Mouse (Mus musculus) embryonic facial prominence, embryonic 14.5 days (tissue): Measurements from ENCODE around the gene Olfr467. TPM values are rescaled to one million over a fixed set of nuclear protein-coding genes. Genes with fewer than 3 reads are reported as not detected.
"Not testable (repeated sequence)": the region's sequence is repeated elsewhere in the genome, so short reads cannot be mapped to it uniquely, and the experiment has no call there.

ENCODE experiments used
- ATAC-seq: fragments of 200-750 bp; cut with Nextera tagmentation; 2 replicates; pipeline ENCODE4 v1.8.0; 2017; ENCODE audit warnings: low read depth, moderate number of reproducible peaks, moderate TSS enrichment
- DNase-seq: peaks from one replicate; pipeline ENCODE4 v3.0.0-alpha.2; 2015; ENCODE audit warnings: low spot score
- H3K27ac ChIP-seq: fragments of 300-500 bp; sonication (generic); replicated peaks from 2 replicates; pipeline ENCODE4 v1.5.1; 2014; ENCODE audit warnings: low read depth, mild to moderate bottlenecking, low read length, moderate library complexity
- H3K27me3 ChIP-seq: fragments of 300-500 bp; sonication (generic); replicated peaks from 2 replicates; pipeline ENCODE4 v1.6.1; 2014; ENCODE audit warnings: low read length; ENCODE audit not compliant: control insufficient read depth, insufficient read depth
- H3K36me3 ChIP-seq: fragments of 300-500 bp; sonication (generic); 2 replicates; pipeline ENCODE4 v1.6.1; 2014; ENCODE audit warnings: low read length, mixed read lengths; ENCODE audit not compliant: control insufficient read depth, insufficient read depth
- H3K4me1 ChIP-seq: fragments of 300-500 bp; sonication (generic); 2 replicates; pipeline ENCODE4 v1.6.1; 2014; ENCODE audit warnings: antibody characterized with exemption, low read length; ENCODE audit not compliant: control insufficient read depth, insufficient read depth
- H3K4me2 ChIP-seq: fragments of 300-500 bp; sonication (generic); 2 replicates; pipeline ENCODE4 v1.6.1; 2014; ENCODE audit warnings: low read depth, mild to moderate bottlenecking, low read length, moderate library complexity, mixed read lengths
- H3K4me3 ChIP-seq: fragments of 300-500 bp; sonication (generic); 2 replicates; pipeline ENCODE4 v1.5.1; 2014; ENCODE audit warnings: low read depth, mild to moderate bottlenecking, low read length
- H3K9ac ChIP-seq: fragments of 300-500 bp; sonication (generic); 2 replicates; pipeline ENCODE4 v1.6.1; 2014; ENCODE audit warnings: low read depth, mild to moderate bottlenecking, low read length, moderate library complexity, mixed read lengths
- H3K9me3 ChIP-seq: fragments of 300-500 bp; sonication (generic); 2 replicates; pipeline ENCODE4 v1.6.1; 2016; ENCODE audit warnings: low read length; ENCODE audit not compliant: control insufficient read depth
- WGBS: fragments of 180-500 bp; shearing (Covaris S2); extraction: QIAGEN DNeasy Blood & Tissue Kit; methylation state at CpG from one replicate; pipeline ENCODE4 v1.1.7; 2014; 5-methylcytosine and 5-hydroxymethylcytosine counted together
- polyA plus RNA-seq: library from polyadenylated mRNA; unstranded; fragments of >200 nt; fragmentation: Nextera tagmentation; extraction: Ambion mirVana; gene quantifications from 2 replicates; pipeline ENCODE4 v1.2.1, GENCODE M21; 2014

Olfr467 gene
- polyA plus RNA-seq, 1 experiment from 2014 or later: not detected

GRCm38 (mm10) chr7:107823867-107824266 is 11.8 kb downstream of the Olfr467 start:
- H3K27ac ChIP-seq, H3K9me3 ChIP-seq, ATAC-seq, DNase-seq, H3K4me1 ChIP-seq, H3K9ac ChIP-seq, H3K27me3 ChIP-seq, H3K4me3 ChIP-seq, H3K4me2 ChIP-seq, H3K36me3 ChIP-seq: not testable (repeated sequence)
- 49% methylated on average over 2 of the region's 2 CpGs for WGBS

GRCm38 (mm10) chr7:107825441-107825840 is 13.4 kb downstream of the Olfr467 start, which contains the start of gene Olfr469:
Gene Olfr469 (minus strand): TSS chr7:107825541.
- H3K4me1 ChIP-seq, H3K27ac ChIP-seq, H3K4me3 ChIP-seq, H3K9me3 ChIP-seq, H3K4me2 ChIP-seq, H3K27me3 ChIP-seq, H3K9ac ChIP-seq, DNase-seq, ATAC-seq, H3K36me3 ChIP-seq: not testable (repeated sequence)

GRCm38 (mm10) chr7:107841719-107842118 is 29.7 kb downstream of the Olfr467 start:
- no peak for ATAC-seq
- H3K4me1 ChIP-seq: no peaks in the 10 kb centered on the region
- H3K9me3 ChIP-seq: no peaks in the 10 kb centered on the region
- H3K27me3 ChIP-seq: no peaks in the 10 kb centered on the region
- H3K36me3 ChIP-seq: no peaks in the 10 kb centered on the region
- no peak overlapping the region for H3K27ac ChIP-seq
- H3K9ac ChIP-seq: no peak overlapping the region
- peak; percentile 17 for DNase-seq
- no peak overlapping the region for H3K4me2 ChIP-seq
- 77% methylated on average over 1 of the region's 1 CpGs for WGBS
- H3K4me3 ChIP-seq: no peak overlapping the region

GRCm38 (mm10) chr7:107847390-107847789 is 35.3 kb downstream of the Olfr467 start, which contains the start of gene Olfr470:
Gene Olfr470 (minus strand): TSS chr7:107847490.
- WGBS: 78% methylated on average over 1 of the region's 1 CpGs

More at GRCm38 (mm10) chr7:107847390-107847789, 35.3 kb downstream of the Olfr467 start, which contains the start of gene Olfr470:
- not testable (repeated sequence) for H3K4me3 ChIP-seq, DNase-seq, H3K36me3 ChIP-seq, H3K27me3 ChIP-seq, ATAC-seq, H3K27ac ChIP-seq, H3K9ac ChIP-seq, H3K9me3 ChIP-seq, H3K4me2 ChIP-seq, H3K4me1 ChIP-seq

Other genes starting within 250 kb of the Olfr467 start
- 26.9 and 31.3 TPM in 2 replicates for gene Olfml1, start 244.8 kb upstream of the Olfr467 start, polyA plus RNA-seq
- gene Ppfibp2, start 217.1 kb upstream of the Olfr467 start, polyA plus RNA-seq: 12.4 and 14.3 TPM in 2 replicates
- not detected in 2 replicates for gene 5330417H12Rik, start 187.1 kb upstream of the Olfr467 start, polyA plus RNA-seq
- gene Cyb5r2, start 54.2 kb upstream of the Olfr467 start, polyA plus RNA-seq: 0.33 and 0.60 TPM in 2 replicates
- not detected in 2 replicates for gene Ovch2, start 11.1 kb upstream of the Olfr467 start, polyA plus RNA-seq
- not detected in 2 replicates for gene Olfr469, start 13.3 kb downstream of the Olfr467 start, polyA plus RNA-seq
- gene Olfr470, start 35.2 kb downstream of the Olfr467 start, polyA plus RNA-seq: not detected in 2 replicates
- gene Olfr472, start 85.6 kb downstream of the Olfr467 start, polyA plus RNA-seq: not detected in 2 replicates
- gene Olfr473, start 118.2 kb downstream of the Olfr467 start, polyA plus RNA-seq: not detected in 2 replicates
- gene Olfr474, start 142.4 kb downstream of the Olfr467 start, polyA plus RNA-seq: not detected in 2 replicates
- gene Olfr476, start 152.5 kb downstream of the Olfr467 start, polyA plus RNA-seq: not detected in 2 replicates
- gene Olfr477, start 174.4 kb downstream of the Olfr467 start, polyA plus RNA-seq: not detected in 2 replicates
- not detected in 2 replicates for gene Olfr478, start 221.7 kb downstream of the Olfr467 start, polyA plus RNA-seq
- not detected in 2 replicates for gene Olfr479, start 238.4 kb downstream of the Olfr467 start, polyA plus RNA-seq